Mouse (Mus musculus) ES-Bruce4 (cell line): ENCODE measurements at regions not wholly inside any gene's neighbourhood (a gene's known extent, or its start where the extent isn't known, plus 50 kb on each side); places are given as distances from the start of the nearest gene placed in this dataset.

Experiments used
- H3K27ac ChIP-seq: 2 replicates; pipeline ENCODE4 v1.5.1; 2012; ENCODE audit warnings: low read length, inconsistent platforms; ENCODE audit not compliant: insufficient read depth
- H3K27me3 ChIP-seq: 2 replicates; pipeline ENCODE4 v1.6.1; 2012; ENCODE audit warnings: mild to moderate bottlenecking, low read length, inconsistent platforms; ENCODE audit not compliant: control insufficient read depth, poor library complexity, insufficient read depth, severe bottlenecking
- H3K36me3 ChIP-seq: 2 replicates; pipeline ENCODE4 v1.6.1; 2012; ENCODE audit warnings: inconsistent platforms, mild to moderate bottlenecking, low read length, moderate library complexity; ENCODE audit not compliant: control insufficient read depth, poor library complexity, insufficient read depth, severe bottlenecking
- H3K4me1 ChIP-seq: one replicate; pipeline ENCODE4 v1.8.1; 2011; ENCODE audit warnings: low read length; ENCODE audit not compliant: control insufficient read depth, insufficient read depth
- H3K4me3 ChIP-seq: 2 replicates; pipeline ENCODE4 v1.5.1; 2011; ENCODE audit warnings: low read depth, mild to moderate bottlenecking, low read length
- H3K9ac ChIP-seq: 2 replicates; pipeline ENCODE4 v1.6.1; 2012; ENCODE audit warnings: low read depth, mild to moderate bottlenecking, inconsistent platforms; ENCODE audit not compliant: poor library complexity, severe bottlenecking
- H3K9me3 ChIP-seq: replicated peaks from 2 replicates; pipeline ENCODE4 v1.6.1; 2012; ENCODE audit warnings: mild to moderate bottlenecking, low read length, inconsistent platforms; ENCODE audit not compliant: control insufficient read depth, poor library complexity, insufficient read depth, severe bottlenecking
- CTCF ChIP-seq: IDR thresholded peaks from one replicate; pipeline ENCODE4 v1.8.1; 2011; ENCODE audit warnings: low read depth, low read length
- EP300 ChIP-seq: IDR thresholded peaks from 2 replicates; pipeline ENCODE4 v1.6.1; 2011; ENCODE audit warnings: low read depth, low read length; ENCODE audit not compliant: insufficient read depth
- POLR2A ChIP-seq: IDR thresholded peaks from one replicate; pipeline ENCODE4 v1.8.1; 2011; ENCODE audit warnings: low read length; ENCODE audit not compliant: insufficient read depth

- Histone ChIP-seq H3K36me3 (no peaks in the 10 kb centered on the region), H3K9me3 (no peaks in the 10 kb centered on the region), H3K4me3 (no peak overlapping the region), H3K9ac (no peak overlapping the region), H3K27ac (no peak overlapping the region), H3K4me1 (no peaks in the 10 kb centered on the region), H3K27me3 (no peaks in the 10 kb centered on the region)
- TF ChIP-seq POLR2A (no peak), CTCF (no peak), EP300 (no peak)
Measured at GRCm38 (mm10) chr9:33289381-33289780, 653.4 kb downstream of the Ets1 start.

GRCm38 (mm10) chr9:33292116-33292515 lies 656.1 kb downstream of the Ets1 start:
- Histone ChIP-seq H3K9ac (no peak overlapping the region), H3K27ac (no peak overlapping the region), H3K27me3 (no peaks in the 10 kb centered on the region), H3K4me1 (no peaks in the 10 kb centered on the region), H3K36me3 (no peaks in the 10 kb centered on the region), H3K4me3 (no peak overlapping the region), H3K9me3 (no peaks in the 10 kb centered on the region)
- TF ChIP-seq CTCF = no peak
- TF ChIP-seq POLR2A = no peak
- no peak for TF ChIP-seq EP300

- Histone ChIP-seq H3K4me3 (no peak overlapping the region), H3K27me3 (no peaks in the 10 kb centered on the region), H3K36me3 (no peaks in the 10 kb centered on the region), H3K4me1 (no peaks in the 10 kb centered on the region), H3K9me3 (no peaks in the 10 kb centered on the region), H3K9ac (no peak overlapping the region), H3K27ac (no peak overlapping the region)
- TF ChIP-seq CTCF = no peak
- no peak for TF ChIP-seq EP300
- TF ChIP-seq POLR2A = no peak
Measured at GRCm38 (mm10) chr9:33295925-33296324, 659.9 kb downstream of the Ets1 start.

- Histone ChIP-seq H3K27ac (no peak overlapping the region), H3K4me3 (no peak overlapping the region), H3K4me1 (no peaks in the 10 kb centered on the region), H3K36me3 (no peaks in the 10 kb centered on the region), H3K9ac (no peak overlapping the region), H3K27me3 (no peaks in the 10 kb centered on the region), H3K9me3 (no peaks in the 10 kb centered on the region)
- no peak for TF ChIP-seq EP300
- no peak for TF ChIP-seq CTCF
- TF ChIP-seq POLR2A = no peak
Measured at GRCm38 (mm10) chr9:33319525-33320025, 683.6 kb downstream of the Ets1 start.

GRCm38 (mm10) chr9:33327722-33328121 lies 691.7 kb downstream of the Ets1 start:
- TF ChIP-seq EP300 (no peak), POLR2A (no peak), CTCF (no peak)
- Histone ChIP-seq H3K4me3 (no peak overlapping the region), H3K9me3 (no peaks in the 10 kb centered on the region), H3K27me3 (no peaks in the 10 kb centered on the region), H3K27ac (no peak overlapping the region), H3K9ac (no peak overlapping the region), H3K4me1 (no peaks in the 10 kb centered on the region), H3K36me3 (no peaks in the 10 kb centered on the region)

- TF ChIP-seq CTCF (no peak), POLR2A (no peak), EP300 (no peak)
- no peak overlapping the region for H3K4me3 ChIP-seq
Measured at GRCm38 (mm10) chr9:33350258-33350657, 714.2 kb downstream of the Ets1 start.

More at GRCm38 (mm10) chr9:33350258-33350657, 714.2 kb downstream of the Ets1 start:
- H3K27me3 ChIP-seq = no peaks in the 10 kb centered on the region
- H3K9ac ChIP-seq = no peak overlapping the region
- H3K36me3 ChIP-seq = no peaks in the 10 kb centered on the region
- H3K9me3 ChIP-seq = no peaks in the 10 kb centered on the region
- no peak overlapping the region for H3K27ac ChIP-seq
- no peaks in the 10 kb centered on the region for H3K4me1 ChIP-seq
